Mouse (Mus musculus): ENCODE measurements around the gene Mmgt2. TPM values are rescaled to one million over a fixed set of nuclear protein-coding genes. Genes with fewer than 3 reads are reported as not detected.
"Not testable (repeated sequence)": the region's sequence is repeated elsewhere in the genome, so short reads cannot be mapped to it uniquely, and the experiment has no call there.

Gene Mmgt2
- total RNA-seq, 2 experiments from 2014 or later = 18.5 to 22.6 TPM

- ATAC-seq (replicated peaks; ENCODE audit: poor library complexity) = no peak
Observed at GRCm38 (mm10) chr11:62644602-62645336, 3.7 kb upstream of the Mmgt2 start.

GRCm38 (mm10) chr11:62645337-62645675 lies 3.2 kb upstream of the Mmgt2 start:
- no peak for ATAC-seq (replicated peaks; ENCODE audit: poor library complexity)

- peak; percentile 47 for ATAC-seq (replicated peaks; ENCODE audit: poor library complexity)
Observed at GRCm38 (mm10) chr11:62645732-62646494, 2.6 kb upstream of the Mmgt2 start.

- ATAC-seq (replicated peaks; ENCODE audit: poor library complexity) = no peak
Observed at GRCm38 (mm10) chr11:62646495-62646843, 2.0 kb upstream of the Mmgt2 start.

- ATAC-seq (replicated peaks; ENCODE audit: poor library complexity) = no peak
Observed at GRCm38 (mm10) chr11:62646958-62647515, 1.4 kb upstream of the Mmgt2 start.

- 0 out of 2 replicates have a peak, but pooled peaks have one; percentile 2 for ATAC-seq (replicated peaks; ENCODE audit: poor library complexity)
Observed at GRCm38 (mm10) chr11:62647661-62648590, 538 bp upstream of the Mmgt2 start, which contains the start of gene Lrrc75a. Lrrc75a (minus strand) TSS chr11:62648523.

- not testable (repeated sequence) for ATAC-seq (replicated peaks; ENCODE audit: poor library complexity)
Observed at GRCm38 (mm10) chr11:62649803-62650202, 1.3 kb downstream of the Mmgt2 start.

- ATAC-seq (replicated peaks; ENCODE audit: poor library complexity) = no peak
Observed at GRCm38 (mm10) chr11:62651563-62651962, 3.1 kb downstream of the Mmgt2 start.

- no peak for ATAC-seq (replicated peaks; ENCODE audit: poor library complexity)
Observed at GRCm38 (mm10) chr11:62652080-62652479, 3.6 kb downstream of the Mmgt2 start.

GRCm38 (mm10) chr11:62660885-62661284 lies 12.4 kb downstream of the Mmgt2 start:
- ATAC-seq (replicated peaks; ENCODE audit: poor library complexity) = 0 out of 2 replicates have a peak, but pooled peaks have one; percentile 13

GRCm38 (mm10) chr11:62664250-62664649 lies 15.8 kb downstream of the Mmgt2 start:
- peak; percentile 81 for ATAC-seq (replicated peaks; ENCODE audit: poor library complexity)

- ATAC-seq (replicated peaks; ENCODE audit: poor library complexity) = no peak
Observed at GRCm38 (mm10) chr11:62668986-62669385, 20.5 kb downstream of the Mmgt2 start.

GRCm38 (mm10) chr11:62669471-62669870 lies 21.0 kb downstream of the Mmgt2 start:
- ATAC-seq (replicated peaks; ENCODE audit: poor library complexity) = no peak

- ATAC-seq (replicated peaks; ENCODE audit: poor library complexity) = no peak
Observed at GRCm38 (mm10) chr11:62670006-62670405, 21.5 kb downstream of the Mmgt2 start.

- peak; percentile 100 for ATAC-seq (replicated peaks; ENCODE audit: poor library complexity)
Observed at GRCm38 (mm10) chr11:62675480-62676289, 27.2 kb downstream of the Mmgt2 start.

- ATAC-seq (replicated peaks; ENCODE audit: poor library complexity) = no peak
Observed at GRCm38 (mm10) chr11:62676290-62676596, 27.8 kb downstream of the Mmgt2 start.

- no peak for ATAC-seq (replicated peaks; ENCODE audit: poor library complexity)
Observed at GRCm38 (mm10) chr11:62678778-62679354, 30.4 kb downstream of the Mmgt2 start.

- ATAC-seq (replicated peaks; ENCODE audit: poor library complexity) = no peak
Observed at GRCm38 (mm10) chr11:62679954-62680353, 31.5 kb downstream of the Mmgt2 start.

- no peak for ATAC-seq (replicated peaks; ENCODE audit: poor library complexity)
Observed at GRCm38 (mm10) chr11:62691592-62691991, 43.1 kb downstream of the Mmgt2 start.

All from megakaryocyte progenitor cell, adult 5-6 weeks (primary cell).